Comparison of ENCODE assay signal across 30 mouse cellular contexts in the genomic region with DNA sequence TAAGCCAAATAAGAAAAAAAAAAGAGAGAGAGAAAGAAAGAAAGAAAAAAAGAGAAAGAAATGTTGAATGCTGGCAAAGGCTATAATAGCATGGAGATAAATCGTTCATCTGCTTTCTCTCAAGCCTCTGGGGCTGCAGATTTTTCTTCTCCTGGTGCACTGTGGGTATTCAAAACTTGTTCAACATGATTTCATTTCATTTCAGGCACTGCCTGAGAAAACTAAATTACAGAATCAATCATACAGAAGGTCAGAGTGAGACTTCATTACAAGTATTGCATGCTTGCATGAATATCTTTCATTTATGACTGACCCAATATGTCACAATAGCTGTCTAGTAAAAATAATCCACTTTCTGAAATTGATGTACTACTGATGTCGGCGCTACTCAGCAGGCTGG.
DNase-seq lines count a peak whose midpoint lies in the region; ATAC-seq and TF ChIP-seq lines count a peak whose summit lies in the region.
"Had no signal": no experiment of that assay in that cellular context is flagged by ENCODE, and none has a peak within 500 bp of the region (broad histone marks: within the 10 kb centered on the region; RNA-seq: fewer than 3 reads in every experiment).

No protein-coding gene starts in this region.

- no peak overlapping the region for H3K4me3 ChIP-seq in forebrain, embryonic 14.5 days (ENCODE audit: low read depth, low read length)
- H3K4me3 ChIP-seq in forebrain, postnatal 0 days (ENCODE audit: low read depth, low read length): no peak overlapping the region
- H3K4me3 ChIP-seq in midbrain, embryonic 13.5 days (replicated peaks): no peak overlapping the region
- no peak overlapping the region for H3K4me3 ChIP-seq in midbrain, embryonic 10.5 days
- no peak overlapping the region for H3K4me3 ChIP-seq in midbrain, embryonic 16.5 days (ENCODE audit: low read depth, low read length)
- H3K4me3 ChIP-seq: heart, embryonic 10.5 days; heart, embryonic 15.5 days; myocyte had no signal

- no peak overlapping the region for H3K9ac ChIP-seq in forebrain, embryonic 14.5 days (ENCODE audit: low read length)
- H3K9ac ChIP-seq in forebrain, postnatal 0 days: no peak overlapping the region
- no peak overlapping the region for H3K9ac ChIP-seq in midbrain, embryonic 13.5 days (replicated peaks)
- H3K9ac ChIP-seq in midbrain, embryonic 16.5 days (ENCODE audit: low read depth, low read length): no peak overlapping the region
- H3K9ac ChIP-seq: heart, embryonic 15.5 days; liver, embryonic 14.5 days had no signal

- WGBS in forebrain, embryonic 14.5 days: 60% methylated on average over 3 of the region's 3 CpGs
- 50% methylated on average over 3 of the region's 3 CpGs for WGBS in forebrain, postnatal 0 days
- WGBS in midbrain, embryonic 13.5 days: 40% methylated on average over 3 of the region's 3 CpGs
- WGBS in midbrain, embryonic 10.5 days: 92% methylated on average over 3 of the region's 3 CpGs
- WGBS in midbrain, embryonic 16.5 days: 29% methylated on average over 3 of the region's 3 CpGs

- no peak overlapping the region for H3K27ac ChIP-seq in forebrain, embryonic 14.5 days (ENCODE audit: low read depth, low read length)
- no peak overlapping the region for H3K27ac ChIP-seq in forebrain, postnatal 0 days (ENCODE audit: low read depth, low read length)
- H3K27ac ChIP-seq in midbrain, embryonic 13.5 days: peak overlapping the region; percentile 84
- H3K27ac ChIP-seq in midbrain, embryonic 10.5 days (replicated peaks): no peak overlapping the region
- H3K27ac ChIP-seq in midbrain, embryonic 16.5 days (ENCODE audit: low read length): peak overlapping the region; percentile 79
- H3K27ac ChIP-seq: heart, embryonic 10.5 days; heart, embryonic 15.5 days; liver, embryonic 14.5 days; macrophage had no signal

- H3K9me3 ChIP-seq in forebrain, embryonic 14.5 days (replicated peaks; ENCODE audit: control insufficient read depth, low read length): no peaks in the 10 kb centered on the region
- H3K9me3 ChIP-seq in forebrain, postnatal 0 days (ENCODE audit: low read length): no peaks in the 10 kb centered on the region
- no peaks in the 10 kb centered on the region for H3K9me3 ChIP-seq in midbrain, embryonic 13.5 days
- H3K9me3 ChIP-seq in midbrain, embryonic 10.5 days (replicated peaks): no peaks in the 10 kb centered on the region
- H3K9me3 ChIP-seq in midbrain, embryonic 16.5 days (replicated peaks; ENCODE audit: control insufficient read depth, low read length, poor library complexity, severe bottlenecking): no peaks in the 10 kb centered on the region
- H3K9me3 ChIP-seq: heart, embryonic 10.5 days; heart, embryonic 15.5 days had no signal

- H3K36me3 ChIP-seq in forebrain, embryonic 14.5 days (ENCODE audit: control insufficient read depth, insufficient read depth, low read length): peaks cover 10% of the 10 kb centered on the region
- H3K36me3 ChIP-seq in forebrain, postnatal 0 days (ENCODE audit: insufficient read depth): 0 out of 2 replicates have a peak, but pooled peaks cover 4% of the 10 kb centered on the region
- H3K36me3 ChIP-seq in midbrain, embryonic 13.5 days: peaks cover 10% of the 10 kb centered on the region; the same call in 1 of the 2 replicates
- H3K36me3 ChIP-seq in midbrain, embryonic 10.5 days: peaks cover 50% of the 10 kb centered on the region
- H3K36me3 ChIP-seq in midbrain, embryonic 16.5 days (ENCODE audit: control insufficient read depth, insufficient read depth, low read length): no peaks in the 10 kb centered on the region
- H3K36me3 ChIP-seq: G1E; heart, embryonic 10.5 days; heart, embryonic 15.5 days had no signal

- peak; percentile 28 for DNase-seq in forebrain, embryonic 14.5 days (ENCODE audit: low spot score)
- no peak for DNase-seq in forebrain, postnatal 0 days
- DNase-seq in midbrain, embryonic 10.5 days (ENCODE audit: low spot score): no peak
- DNase-seq in adrenal gland, adult 2 months: no peak
- no peak for DNase-seq in right cerebral cortex, postnatal 36 days (ENCODE audit: low spot score in 2 of 2)
- DNase-seq: adrenal gland, postnatal 10 days; cerebellum, adult 11 months; cerebellum, adult 9-10 months; cerebellum, postnatal 36 days; gastrocnemius, postnatal 10 days; kidney, adult 11 months; kidney, postnatal 14 days; layer of hippocampus, adult 9-11 months; liver; lung, adult 2 months; lung, postnatal 10 days; right cerebral cortex, postnatal 25 days; spleen, adult 18-20 months; thymus, adult 18-20 months; thymus, postnatal 25 days had no signal

- no peak for ATAC-seq in forebrain, embryonic 14.5 days
- no peak for ATAC-seq in forebrain, postnatal 0 days
- ATAC-seq in midbrain, embryonic 13.5 days: no peak; the same call in 1 of the 2 replicates
- 0 out of 2 replicates have a peak, but pooled peaks have one; percentile 34 for ATAC-seq in midbrain, embryonic 16.5 days
- ATAC-seq: forebrain, embryonic 16.5 days; inflammation-experienced regulatory T-cells, adult 6 months had no signal

- no peaks in the 10 kb centered on the region for H3K27me3 ChIP-seq in forebrain, embryonic 14.5 days (replicated peaks; ENCODE audit: control insufficient read depth, insufficient read depth, low read length)
- H3K27me3 ChIP-seq in forebrain, postnatal 0 days (ENCODE audit: insufficient read depth, low read length): no peaks in the 10 kb centered on the region
- no peaks in the 10 kb centered on the region for H3K27me3 ChIP-seq in midbrain, embryonic 13.5 days
- H3K27me3 ChIP-seq in midbrain, embryonic 10.5 days (ENCODE audit: low read depth, poor library complexity, severe bottlenecking): no peaks in the 10 kb centered on the region
- H3K27me3 ChIP-seq in midbrain, embryonic 16.5 days (ENCODE audit: control insufficient read depth, insufficient read depth, low read depth, low read length): no peaks in the 10 kb centered on the region
- H3K27me3 ChIP-seq: heart, embryonic 15.5 days had no signal

- no peak for TF ChIP-seq CTCF in forebrain, postnatal 0 days (IDR thresholded peaks at IDR 0.05; ENCODE audit: low read depth)

- no peak overlapping the region for H3K4me2 ChIP-seq in forebrain, embryonic 14.5 days (ENCODE audit: low read length)
- H3K4me2 ChIP-seq in forebrain, postnatal 0 days (ENCODE audit: low read depth): no peak overlapping the region
- H3K4me2 ChIP-seq in midbrain, embryonic 13.5 days (replicated peaks): no peak overlapping the region
- H3K4me2 ChIP-seq in midbrain, embryonic 16.5 days (ENCODE audit: low read length): no peak overlapping the region
- H3K4me2 ChIP-seq: heart, embryonic 15.5 days had no signal

- H3K4me1 ChIP-seq in forebrain, embryonic 14.5 days (ENCODE audit: control insufficient read depth, insufficient read depth, low read length): peaks cover 17% of the 10 kb centered on the region
- no peaks in the 10 kb centered on the region for H3K4me1 ChIP-seq in forebrain, postnatal 0 days (ENCODE audit: insufficient read depth)
- peaks cover 50% of the 10 kb centered on the region for H3K4me1 ChIP-seq in midbrain, embryonic 13.5 days (replicated peaks)
- H3K4me1 ChIP-seq in midbrain, embryonic 10.5 days: peaks cover 13% of the 10 kb centered on the region; the same call in 1 of the 2 replicates
- peaks cover 23% of the 10 kb centered on the region for H3K4me1 ChIP-seq in midbrain, embryonic 16.5 days (ENCODE audit: control insufficient read depth, insufficient read depth, low read length)
- H3K4me1 ChIP-seq: heart, embryonic 10.5 days; heart, embryonic 15.5 days had no signal

Comparison
In these comparisons a context has a peak if more than half of its experiments do, and no peak if none do; other contexts are left out.
1. H3K27ac ChIP-seq: peak in midbrain, embryonic 13.5 days (single experiment) and midbrain, embryonic 16.5 days (single experiment); none in forebrain, embryonic 14.5 days (single experiment), forebrain, postnatal 0 days (single experiment) and midbrain, embryonic 10.5 days (single experiment).